Mouse (Mus musculus) ovary, postnatal 14 days (tissue): ENCODE measurements around the gene Galnt11.
"Not testable (repeated sequence)": the region's sequence is repeated elsewhere in the genome, so short reads cannot be mapped to it uniquely, and the experiment has no call there.

Experiments
- DNase-seq: peaks from one replicate; pipeline ENCODE4 v3.0.0; 2022; ENCODE audit warnings: low spot score

The Galnt11 gene

DNA sequence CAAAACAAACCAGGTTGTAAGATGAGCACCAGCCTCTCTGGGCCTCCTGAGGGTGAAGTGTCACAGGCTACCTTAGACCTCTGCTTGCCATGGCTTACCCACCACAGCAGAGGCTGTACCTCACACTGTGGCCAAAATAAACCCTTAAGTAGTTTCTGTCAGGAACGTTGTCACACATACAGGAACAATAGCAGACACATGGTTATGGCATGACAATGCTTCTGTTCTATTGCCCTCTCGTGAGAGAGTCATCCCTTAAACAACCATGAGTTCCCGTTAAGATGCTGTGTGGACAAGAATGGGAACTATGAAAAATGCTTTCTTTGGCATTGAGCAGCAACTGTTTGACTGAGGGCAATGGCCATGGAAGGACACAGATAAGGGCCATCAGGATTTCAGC is at the start of gene Galnt11:
TSS of gene Galnt11 (plus strand) at position 301 of the 400 bp plus-strand sequence.
- DNase-seq, result no peak

DNA sequence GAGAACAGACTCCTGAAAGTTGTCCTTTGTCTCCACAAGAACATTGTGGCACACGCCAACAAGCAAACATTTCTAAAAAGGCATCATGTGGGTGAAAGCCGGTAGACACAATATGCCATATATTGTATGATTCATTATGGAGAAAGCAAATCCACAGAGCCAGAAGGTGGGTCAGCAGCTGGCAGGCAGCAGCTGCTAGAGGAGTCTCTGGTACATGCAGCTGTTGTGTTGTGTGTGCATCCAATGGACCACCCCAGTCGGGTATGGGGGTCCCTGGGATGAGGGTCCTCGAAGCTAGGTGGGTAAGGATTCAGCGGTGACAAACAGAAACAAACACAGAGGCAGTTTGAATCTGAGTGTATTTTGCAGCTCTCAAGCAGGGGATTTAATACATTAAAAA is 43.8 kb upstream of the Galnt11 start:
- not testable (repeated sequence) for DNase-seq

DNA sequence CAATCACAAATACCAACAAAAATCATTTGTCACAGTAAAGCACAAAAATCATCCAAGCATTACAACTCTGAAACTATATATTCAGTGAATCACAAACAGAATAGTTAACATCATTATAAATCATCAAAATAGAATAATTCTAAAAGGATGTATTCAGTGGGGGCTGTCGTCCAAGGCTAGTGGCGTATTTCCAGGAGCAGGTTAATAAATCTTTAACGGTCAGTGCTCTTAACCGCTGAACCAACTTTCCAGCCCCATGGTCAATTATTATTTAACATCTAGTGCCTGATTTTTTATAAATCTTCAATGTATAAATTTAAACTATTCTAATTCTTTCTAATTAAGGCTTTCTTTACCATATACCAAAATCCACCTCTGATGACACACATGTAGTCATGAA is 43.2 kb upstream of the Galnt11 start:
- DNase-seq, result not testable (repeated sequence)

DNA sequence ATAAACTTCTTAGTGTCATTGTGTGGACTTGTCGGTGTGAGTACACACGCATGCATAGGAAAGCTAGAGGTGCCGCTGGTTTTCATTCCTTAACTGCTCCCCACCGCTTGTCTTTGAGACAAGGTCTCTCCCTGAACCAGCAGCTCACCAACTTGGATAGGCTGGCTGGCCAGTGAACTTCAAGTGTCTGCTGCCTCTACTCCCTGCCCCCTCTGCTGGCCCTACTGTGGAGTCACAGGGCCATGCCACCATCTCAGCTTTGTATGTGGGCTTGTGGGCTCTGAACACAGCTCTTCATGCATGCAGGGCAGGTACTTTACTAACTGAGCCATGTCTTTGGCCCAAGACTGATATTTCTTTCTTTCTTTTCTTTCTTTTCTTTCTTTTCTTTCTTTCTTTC is 42.4 kb upstream of the Galnt11 start:
- no peak for DNase-seq

DNA sequence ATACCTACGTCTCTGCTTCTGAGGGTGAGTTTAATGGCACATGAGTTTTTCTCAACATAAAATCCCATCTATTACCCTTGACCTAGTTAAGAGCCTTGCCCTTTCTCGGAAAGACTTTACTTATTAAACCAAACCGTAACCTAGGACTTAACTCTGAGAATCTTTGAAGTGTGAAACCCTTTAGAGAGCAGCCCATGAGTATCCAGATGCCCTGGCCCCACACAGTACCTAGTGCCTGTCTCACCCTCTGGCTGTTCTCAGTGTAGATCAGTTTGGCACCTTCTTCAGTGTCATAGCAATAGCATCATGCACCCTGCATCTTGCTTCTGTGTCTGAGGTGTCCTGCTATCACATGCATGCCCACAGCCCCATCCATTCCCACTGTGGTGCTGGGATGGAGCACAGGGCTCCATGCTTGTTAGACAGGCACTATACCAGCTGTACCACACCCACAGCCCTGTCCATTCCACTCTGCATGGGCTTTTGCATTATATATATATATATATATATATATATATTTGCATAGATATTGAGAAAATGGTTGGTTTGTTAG is 41.7 kb upstream of the Galnt11 start:
- no peak for DNase-seq

DNA sequence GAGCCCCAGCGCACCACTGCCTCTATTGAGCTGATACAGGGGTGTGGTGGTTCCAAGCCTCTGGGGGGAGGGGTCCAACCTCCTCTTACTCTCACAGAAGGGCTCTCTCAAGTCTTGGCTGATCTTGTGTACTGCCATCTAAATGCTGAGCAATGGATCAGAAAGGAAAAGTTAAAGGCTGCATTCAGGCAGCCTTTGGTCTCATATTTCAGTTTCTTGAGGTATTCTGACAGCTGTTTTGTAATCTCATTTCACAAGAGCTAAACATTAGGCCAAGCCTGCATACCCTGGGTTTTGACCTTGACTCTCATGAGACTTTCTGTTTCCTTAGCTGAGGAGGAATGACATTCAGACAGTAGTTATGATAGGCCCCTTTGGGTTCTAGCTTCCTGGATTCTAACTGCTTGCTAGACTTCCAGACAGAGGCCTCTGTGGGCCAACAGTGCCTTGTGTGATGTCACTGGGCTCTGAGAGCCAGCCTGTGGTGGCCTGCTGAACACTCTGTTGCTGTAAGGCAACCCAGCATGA is 40.6 kb upstream of the Galnt11 start, which contains the start of gene Galntl5:
TSS of gene Galntl5 (plus strand) at position 457 of the 528 bp plus-strand sequence.
- no peak for DNase-seq

DNA sequence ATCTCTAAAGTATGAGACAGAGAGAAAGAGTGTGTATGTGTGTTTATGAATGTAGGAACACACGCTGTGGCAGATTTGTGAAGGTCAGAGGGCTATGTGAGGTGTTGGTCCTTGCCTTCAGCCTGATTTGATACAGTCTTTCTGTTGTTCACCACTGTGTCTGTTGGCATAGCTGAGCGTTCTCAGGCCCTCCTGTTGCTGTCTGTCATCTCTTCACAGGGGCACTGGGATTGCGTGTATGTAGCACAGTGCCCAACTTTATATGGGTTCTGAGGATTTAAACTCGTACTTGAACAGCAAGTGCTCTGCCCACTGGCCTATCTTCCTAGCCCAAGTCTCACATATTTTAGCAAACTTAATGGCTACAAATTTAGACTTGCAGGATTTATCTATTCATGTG is 38.1 kb upstream of the Galnt11 start:
- DNase-seq, result no peak

DNA sequence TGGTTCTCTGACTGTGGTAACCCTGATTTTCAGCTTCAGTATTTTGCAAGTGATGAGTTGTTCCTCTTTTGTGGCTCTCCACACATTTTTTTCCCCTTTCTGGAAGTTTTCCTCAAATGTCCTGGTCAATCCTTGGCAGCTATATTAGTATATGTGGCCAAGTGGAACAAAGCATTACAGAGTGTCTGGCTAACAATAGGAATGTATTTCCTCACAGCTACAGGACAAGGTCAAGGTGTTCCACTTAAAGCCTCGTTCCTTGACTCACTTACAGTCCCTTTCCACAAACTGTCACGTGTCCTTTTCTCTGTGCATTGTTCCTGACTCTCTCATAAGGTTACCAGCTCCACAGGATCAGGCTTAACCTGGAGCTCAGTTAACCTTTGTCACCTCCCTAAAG is 37.1 kb upstream of the Galnt11 start:
- no peak for DNase-seq

DNA sequence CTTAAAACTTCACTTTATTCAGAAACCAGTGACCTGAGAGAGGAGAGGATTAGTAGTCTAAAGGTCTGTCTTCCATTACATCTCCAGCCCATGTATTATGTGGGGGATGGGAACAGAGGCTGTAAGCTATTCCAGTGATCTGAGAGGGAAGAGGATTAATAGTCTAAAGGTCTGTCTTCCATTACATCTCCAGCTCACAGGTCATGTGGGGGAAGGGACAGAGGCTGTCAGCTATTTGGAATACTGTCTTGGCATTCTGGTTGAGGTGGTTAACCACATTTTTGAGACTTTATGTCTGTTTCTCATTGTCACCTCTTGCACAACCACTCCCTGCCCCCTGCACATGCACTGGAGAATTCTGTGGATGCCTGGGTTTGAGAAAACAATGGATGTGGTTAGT is 34.0 kb upstream of the Galnt11 start:
- no peak for DNase-seq

DNA sequence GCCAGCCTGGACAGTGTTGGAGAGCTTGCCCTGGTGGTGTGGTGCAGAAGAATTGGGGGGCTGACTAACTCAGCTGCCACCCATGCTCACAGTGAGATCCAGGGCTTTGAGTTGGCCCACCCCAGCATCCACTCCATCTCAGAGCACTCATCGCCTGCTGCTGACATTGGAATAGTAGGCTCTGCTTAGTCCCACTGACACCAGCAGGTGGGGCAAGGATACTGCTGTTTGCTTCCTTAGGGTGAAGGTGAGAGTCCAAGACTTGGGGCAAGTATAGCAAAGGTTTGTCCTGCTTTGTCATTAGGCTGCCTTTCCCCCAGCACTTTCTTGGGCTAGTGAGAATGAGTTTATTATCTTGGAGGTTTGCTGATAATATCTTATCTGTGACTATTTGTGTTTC is 32.9 kb upstream of the Galnt11 start:
- peak; percentile 15 for DNase-seq

DNA sequence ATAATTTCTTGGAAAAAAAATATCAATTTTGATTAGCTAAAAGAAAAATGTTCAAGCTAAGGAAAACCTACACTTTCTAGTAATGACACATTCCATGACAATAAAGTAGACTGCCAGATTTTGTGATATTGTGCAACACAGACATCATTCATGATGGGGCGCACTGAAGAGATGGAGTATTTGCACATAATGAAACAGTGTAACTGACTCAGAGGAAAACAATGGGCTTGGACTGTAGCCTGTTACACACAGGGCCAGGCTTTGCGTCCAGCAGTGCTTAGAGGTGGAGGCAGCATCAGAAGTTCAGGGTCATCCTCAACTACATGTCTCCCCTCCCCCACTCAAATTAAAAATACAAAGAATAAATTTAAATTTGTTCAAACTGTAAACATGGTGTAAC is 31.2 kb upstream of the Galnt11 start:
- no peak for DNase-seq

DNA sequence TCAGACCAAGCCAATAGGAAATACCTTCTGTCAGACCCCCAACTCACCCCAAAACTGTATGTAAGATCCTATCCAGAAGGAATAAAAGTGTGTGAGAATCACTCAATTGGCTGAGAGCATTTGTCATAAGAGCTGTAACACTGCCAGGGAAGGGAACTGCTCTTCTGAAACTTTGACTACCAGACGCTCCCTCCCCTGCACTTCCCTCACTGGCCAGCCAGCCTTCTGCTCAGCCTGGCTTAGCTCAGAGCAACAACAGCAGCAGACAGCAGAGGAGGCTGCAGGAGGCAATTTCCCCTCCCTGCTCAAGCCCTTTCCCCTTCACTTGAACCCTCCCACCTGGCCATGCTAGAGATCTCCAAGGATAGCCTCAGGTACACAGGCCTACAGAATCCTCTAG is 9.8 kb upstream of the Galnt11 start:
- DNase-seq, result no peak

DNA sequence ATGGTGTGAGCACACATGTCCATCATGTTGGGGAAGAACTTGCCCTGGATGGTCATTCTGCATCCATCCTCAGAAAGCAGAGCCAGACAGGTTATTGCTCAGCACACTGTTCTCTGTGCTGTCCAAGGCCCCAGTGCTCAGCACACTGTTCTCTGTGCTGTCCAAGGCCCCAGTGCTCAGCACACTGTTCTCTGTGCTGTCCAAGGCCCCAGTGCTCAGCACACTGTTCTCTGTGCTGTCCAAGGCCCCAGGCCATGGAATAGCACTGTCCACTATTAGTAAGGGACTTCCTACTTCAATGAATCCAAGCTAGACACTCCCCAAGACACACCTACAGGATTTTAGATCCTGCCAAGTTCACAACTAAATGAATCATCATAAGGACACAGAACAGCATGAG is 8.5 kb upstream of the Galnt11 start:
- not testable (repeated sequence) for DNase-seq

DNA sequence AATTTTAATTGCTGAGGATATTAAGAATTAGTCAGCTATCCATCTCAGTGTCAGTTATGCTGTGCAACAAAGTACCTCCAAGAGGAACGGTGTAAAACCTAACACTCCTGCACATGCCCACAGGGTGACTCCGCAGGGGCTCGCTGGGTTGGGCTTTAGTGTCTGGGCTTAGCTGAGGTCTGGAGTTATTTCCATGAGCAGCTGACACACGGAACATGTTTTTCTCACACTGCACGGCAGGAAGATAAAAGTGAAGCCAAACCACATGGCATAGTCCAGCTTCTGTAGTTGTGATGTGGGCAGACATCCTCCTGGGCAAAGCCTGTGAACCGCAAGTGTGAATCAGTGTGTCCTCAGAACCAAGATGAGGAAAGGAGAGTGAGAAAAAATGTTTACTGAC is 6.7 kb upstream of the Galnt11 start:
- no peak for DNase-seq

DNA sequence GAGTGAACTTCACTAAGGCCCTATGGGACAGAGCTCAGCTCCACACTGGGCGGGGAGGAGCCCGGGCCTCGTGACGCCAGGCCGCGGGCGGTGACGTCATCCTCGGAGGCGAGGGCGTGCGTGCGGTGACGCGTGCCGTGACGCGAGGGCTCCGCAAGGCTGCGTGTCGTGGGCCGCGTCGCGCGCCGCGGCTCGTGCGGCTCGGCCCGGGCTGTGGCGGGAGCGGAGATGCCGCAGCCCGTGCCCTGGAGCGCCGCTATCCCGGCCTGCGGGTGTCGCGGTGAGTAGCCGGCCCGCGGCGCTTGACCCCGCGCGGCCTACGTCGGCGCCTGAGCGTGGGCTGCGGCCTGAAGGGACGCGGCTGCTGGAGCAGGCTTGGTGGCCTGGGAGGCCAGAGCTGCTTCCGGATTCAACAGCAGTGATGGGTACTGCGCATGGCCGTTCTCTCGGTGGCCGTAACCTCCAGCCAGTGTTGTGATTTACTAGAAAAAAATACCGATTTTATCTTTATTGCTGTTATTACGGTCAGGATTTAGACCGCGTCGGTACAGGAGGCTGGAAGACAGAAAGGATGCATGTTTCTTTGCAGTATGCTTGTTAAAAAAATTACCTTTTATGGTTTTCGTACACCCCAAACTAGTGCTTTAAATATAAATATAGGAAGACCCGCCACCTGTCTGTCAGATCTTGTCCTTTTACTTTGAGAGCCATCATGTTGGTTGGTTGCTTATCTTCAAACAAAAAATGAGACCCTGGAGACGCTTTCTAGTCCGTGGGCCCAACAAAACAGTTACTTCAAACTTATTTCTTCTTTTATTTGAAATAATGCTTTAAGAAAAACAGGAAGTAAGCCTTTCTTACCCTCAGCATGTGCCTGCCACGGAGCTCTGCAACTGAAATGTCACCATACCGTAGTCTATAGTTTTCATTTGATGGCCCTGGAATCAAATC is 1.3 kb downstream of the Galnt11 start, which contains the start of gene E130116L18Rik:
TSS of gene E130116L18Rik (minus strand) at position 402 of the 951 bp plus-strand sequence.
- DNase-seq, result peak; percentile 81

DNA sequence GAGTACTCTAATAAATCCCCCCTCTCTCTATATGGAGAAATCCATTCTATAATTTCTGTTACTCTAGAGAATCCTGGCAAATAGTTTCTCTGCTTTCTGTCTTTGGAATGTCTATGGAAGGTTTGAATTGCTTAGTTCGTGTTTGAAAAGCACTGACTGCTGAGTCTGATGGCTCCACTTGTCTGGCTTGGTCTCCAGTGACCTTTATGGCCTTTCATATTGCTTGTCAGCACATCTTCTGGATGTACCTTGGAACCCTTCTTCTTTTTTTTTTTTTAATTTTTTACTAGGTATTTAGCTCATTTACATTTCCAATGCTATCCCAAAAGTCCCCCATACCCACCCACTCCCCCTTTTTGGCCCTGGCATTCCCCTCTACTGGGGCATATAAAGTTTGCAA is 2.7 kb downstream of the Galnt11 start:
- DNase-seq, result not testable (repeated sequence)

DNA sequence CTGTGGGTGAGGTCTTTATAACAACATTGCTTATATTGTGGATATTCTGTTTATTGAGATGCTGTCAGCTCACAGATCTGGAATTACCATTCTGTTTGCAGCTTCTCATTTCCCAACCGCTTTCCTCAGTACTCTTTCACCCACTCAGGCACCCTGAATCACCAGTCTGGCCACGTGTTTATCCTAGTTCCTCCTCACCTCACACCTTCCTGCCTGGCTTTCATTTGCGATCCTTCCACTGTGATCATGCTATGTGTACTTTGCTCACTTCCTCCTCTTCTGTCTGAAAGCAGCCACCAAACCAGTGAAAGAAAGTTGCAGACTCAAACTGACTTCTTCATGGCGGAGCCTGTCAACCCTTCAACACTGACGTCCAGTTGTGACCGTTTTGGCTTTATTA is 21.4 kb downstream of the Galnt11 start:
- no peak for DNase-seq

DNA sequence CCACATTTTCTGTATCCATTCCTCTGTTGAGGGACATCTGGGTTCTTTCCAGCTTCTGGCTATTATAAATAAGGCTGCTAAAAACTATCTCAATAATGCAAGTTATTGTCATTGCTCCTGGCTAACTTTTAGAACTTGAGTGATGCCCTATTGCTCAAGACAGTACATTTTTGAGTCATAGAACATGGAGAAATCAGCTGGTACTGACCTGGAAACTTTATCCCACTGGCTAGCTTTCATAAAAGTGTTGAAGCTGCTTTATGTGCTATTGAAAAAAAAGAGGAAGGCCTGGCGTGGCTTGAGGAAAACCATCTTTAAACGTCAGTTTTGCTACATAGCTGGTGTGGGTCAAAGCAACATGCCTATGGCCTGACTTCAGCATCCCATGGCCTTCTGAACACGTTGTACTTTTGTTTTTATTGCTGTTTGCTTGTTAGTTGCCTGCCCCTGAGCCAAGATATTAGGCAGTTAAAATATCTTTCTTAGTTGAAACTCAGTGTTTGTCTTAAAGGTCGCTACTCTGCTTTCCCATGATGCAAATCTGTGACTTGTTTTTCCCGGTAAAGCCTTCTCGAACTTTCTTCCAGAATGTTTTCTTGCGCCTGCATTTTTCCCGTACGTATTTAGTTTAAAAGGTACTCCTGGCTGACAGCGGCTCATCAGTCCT is 24.2 kb downstream of the Galnt11 start:
- no peak for DNase-seq

DNA sequence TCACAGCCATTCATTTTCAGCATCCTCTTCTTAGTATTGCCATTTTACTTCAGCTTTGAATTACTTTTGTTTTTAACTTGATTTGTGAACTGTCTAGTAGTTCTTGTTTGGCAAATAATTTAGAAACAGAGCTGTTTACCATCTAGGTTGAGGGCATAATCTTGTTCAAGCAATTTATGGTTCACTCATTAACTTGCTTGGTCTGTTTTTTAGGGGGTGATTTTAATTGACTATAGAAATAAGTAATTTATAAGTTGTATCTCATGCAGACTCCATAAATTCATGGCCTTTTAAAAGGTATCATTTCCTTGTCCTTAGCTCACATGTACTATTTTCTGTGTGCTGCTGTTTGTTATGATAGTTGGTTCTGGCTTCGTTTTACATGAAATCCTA is 24.8 kb downstream of the Galnt11 start:
- DNase-seq, result no peak

DNA sequence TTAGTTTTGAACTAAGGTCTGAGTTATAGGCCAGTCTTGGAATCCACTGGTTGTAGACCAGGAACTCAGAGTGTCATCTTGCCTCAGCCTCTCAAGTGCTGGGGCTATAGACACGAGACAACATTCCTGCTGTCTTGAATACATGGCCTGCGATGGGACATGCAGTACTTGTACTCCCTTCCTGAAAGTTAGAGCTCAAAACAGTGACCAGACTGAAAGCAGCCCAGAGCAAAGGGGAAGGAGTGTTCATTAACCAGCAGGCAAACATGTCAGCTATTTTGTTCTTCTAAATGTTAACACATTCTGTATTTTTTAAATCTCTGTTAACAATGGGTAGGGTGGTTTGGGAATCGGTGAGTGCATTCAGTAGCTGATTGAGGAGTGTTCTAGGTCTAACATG is 25.3 kb downstream of the Galnt11 start:
- no peak for DNase-seq

DNA sequence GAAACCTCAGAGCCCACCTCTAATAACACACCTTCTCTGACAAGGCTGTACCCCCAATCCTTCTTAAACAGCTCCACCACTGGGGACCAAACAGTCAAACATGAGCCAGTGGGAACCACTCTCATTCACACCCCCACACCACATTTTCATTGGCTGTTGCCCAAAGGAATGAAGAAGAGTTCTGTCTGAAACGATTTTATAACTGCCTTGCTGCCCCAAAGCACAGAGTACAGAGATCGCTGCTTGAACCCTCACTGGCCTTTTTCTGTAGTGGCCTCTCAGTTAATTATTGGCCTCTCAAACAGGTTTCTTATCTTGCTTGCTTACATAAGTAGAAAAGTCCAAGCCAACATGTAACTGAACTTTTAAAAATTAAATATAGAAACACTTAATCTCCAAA is 30.7 kb downstream of the Galnt11 start:
- DNase-seq, result no peak

DNA sequence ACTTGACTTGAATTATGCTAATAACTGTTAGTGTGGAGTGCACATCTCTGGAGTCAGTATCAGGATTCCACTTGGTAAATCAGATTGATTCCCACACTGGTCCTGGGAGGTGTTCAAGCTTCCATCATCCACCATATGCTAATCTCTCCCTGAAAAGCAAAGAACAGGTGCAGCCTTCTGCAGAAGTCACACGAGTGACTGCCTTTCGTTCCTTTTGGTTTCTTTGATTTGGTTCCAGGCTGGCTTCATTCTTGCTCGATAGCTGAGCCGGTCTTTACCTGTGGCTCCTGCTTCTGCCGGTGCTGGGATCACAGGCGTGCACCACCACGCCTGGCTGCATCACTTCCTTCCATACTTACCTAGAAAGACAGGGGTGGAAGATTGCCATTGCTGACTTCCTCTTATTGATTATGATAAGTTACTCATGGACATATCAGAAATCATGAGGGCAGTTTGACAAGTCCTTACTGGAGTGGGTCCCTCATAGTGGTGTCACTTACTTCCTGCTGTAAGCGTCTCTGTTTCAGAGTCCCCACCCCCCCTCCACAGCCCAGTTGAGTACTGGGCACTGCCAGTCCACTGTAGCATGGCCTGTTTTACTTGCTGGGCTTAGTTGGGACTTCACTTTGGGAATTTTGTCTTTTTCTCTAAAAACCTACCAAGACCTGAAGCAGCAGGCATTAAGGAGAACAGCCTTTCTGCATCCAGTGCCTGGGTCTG is 31.3 kb downstream of the Galnt11 start:
- DNase-seq, result no peak
